ENCODE assay signal across 27 mouse cellular contexts in genomic region chr19:47834614-47835013, GRCm38 (mm10). TPM values are rescaled to one million over a fixed set of nuclear protein-coding genes. Genes with fewer than 3 reads are reported as not detected.
DNase-seq lines count a peak whose midpoint lies in the region; ATAC-seq and TF ChIP-seq lines count a peak whose summit lies in the region.
"Had no signal": no experiment of that assay in that cellular context is flagged by ENCODE, and none has a peak within 500 bp of the region (broad histone marks: within the 10 kb centered on the region; RNA-seq: fewer than 3 reads in every experiment).

No protein-coding gene starts in this region.

- 46% methylated on average over 5 of the region's 5 CpGs for WGBS in lung, postnatal 0 days
- 72% methylated on average over 5 of the region's 5 CpGs for WGBS in stomach, embryonic 14.5 days
- 77% methylated on average over 5 of the region's 5 CpGs for WGBS in heart, embryonic 11.5 days (ENCODE audit: insufficient replicate concordance)

- no peak overlapping the region for H3K9ac ChIP-seq in lung, postnatal 0 days (replicated peaks; ENCODE audit: low read depth)
- no peak overlapping the region for H3K9ac ChIP-seq in stomach, embryonic 14.5 days (replicated peaks; ENCODE audit: low read depth, low read length)
- no peak overlapping the region for H3K9ac ChIP-seq in heart, embryonic 11.5 days (ENCODE audit: low read depth, low read length)
- H3K9ac ChIP-seq: forebrain, embryonic 13.5 days; hindbrain, embryonic 13.5 days; limb, embryonic 15.5 days; liver, embryonic 15.5 days; midbrain, embryonic 15.5 days; neural tube, embryonic 15.5 days had no signal

- TF ChIP-seq EP300 in lung, postnatal 0 days (IDR thresholded peaks at IDR 0.05), result no peak

- no peaks in the 10 kb centered on the region for H3K9me3 ChIP-seq in lung, postnatal 0 days (ENCODE audit: low read length)
- no peaks in the 10 kb centered on the region for H3K9me3 ChIP-seq in stomach, embryonic 14.5 days (ENCODE audit: control insufficient read depth, low read depth, low read length)
- H3K9me3 ChIP-seq in heart, embryonic 11.5 days (replicated peaks; ENCODE audit: control insufficient read depth, low read length), result no peaks in the 10 kb centered on the region
- H3K9me3 ChIP-seq: forebrain, embryonic 13.5 days; heart, embryonic 10.5 days; hindbrain, embryonic 13.5 days; limb, embryonic 10.5 days; limb, embryonic 15.5 days; liver, embryonic 15.5 days; midbrain, embryonic 15.5 days; neural tube, embryonic 15.5 days had no signal

- TF ChIP-seq CTCF in lung, postnatal 0 days (IDR thresholded peaks at IDR 0.05), result no peak

- no peaks in the 10 kb centered on the region for H3K27me3 ChIP-seq in lung, postnatal 0 days (replicated peaks; ENCODE audit: insufficient read depth, low read length)
- H3K27me3 ChIP-seq in stomach, embryonic 14.5 days (ENCODE audit: control insufficient read depth, insufficient read depth, low read length), result no peaks in the 10 kb centered on the region
- peaks cover 16% of the 10 kb centered on the region for H3K27me3 ChIP-seq in heart, embryonic 11.5 days (ENCODE audit: control insufficient read depth, insufficient read depth, low read length)
- H3K27me3 ChIP-seq: neural tube, embryonic 15.5 days had no signal

- H3K4me3 ChIP-seq in lung, postnatal 0 days (ENCODE audit: low read depth, low read length), result no peak overlapping the region
- H3K4me3 ChIP-seq in stomach, embryonic 14.5 days (ENCODE audit: low read depth, low read length), result no peak overlapping the region
- no peak overlapping the region for H3K4me3 ChIP-seq in heart, embryonic 11.5 days (ENCODE audit: low read depth, low read length)
- H3K4me3 ChIP-seq: forebrain, embryonic 13.5 days; heart, embryonic 10.5 days; hindbrain, embryonic 13.5 days; limb, embryonic 10.5 days; limb, embryonic 15.5 days; liver, embryonic 15.5 days; midbrain, embryonic 15.5 days; neural tube, embryonic 15.5 days had no signal

- H3K4me2 ChIP-seq in lung, postnatal 0 days (replicated peaks; ENCODE audit: low read depth, low read length), result no peak overlapping the region
- no peak overlapping the region for H3K4me2 ChIP-seq in stomach, embryonic 14.5 days (replicated peaks; ENCODE audit: low read depth, low read length)
- no peak overlapping the region for H3K4me2 ChIP-seq in heart, embryonic 11.5 days
- H3K4me2 ChIP-seq: forebrain, embryonic 13.5 days; hindbrain, embryonic 13.5 days; limb, embryonic 15.5 days; liver, embryonic 15.5 days; midbrain, embryonic 15.5 days; neural tube, embryonic 15.5 days had no signal

- peak; percentile 29 for ATAC-seq in lung, postnatal 0 days
- ATAC-seq in stomach, embryonic 14.5 days (ENCODE audit: insufficient number of reproducible peaks, insufficient read depth, low FRiP score, low read depth), result peak; percentile 56
- no peak for ATAC-seq in heart, embryonic 11.5 days (replicated peaks; ENCODE audit: insufficient number of reproducible peaks, low FRiP score, low TSS enrichment)
- ATAC-seq: forebrain, embryonic 13.5 days; intestine, embryonic 16.5 days; midbrain, embryonic 15.5 days had no signal

- no peaks in the 10 kb centered on the region for H3K36me3 ChIP-seq in lung, postnatal 0 days (ENCODE audit: insufficient read depth, low read length)
- no peaks in the 10 kb centered on the region for H3K36me3 ChIP-seq in stomach, embryonic 14.5 days (ENCODE audit: control insufficient read depth, insufficient read depth, low read length)
- H3K36me3 ChIP-seq in heart, embryonic 11.5 days (ENCODE audit: control insufficient read depth, insufficient read depth, low read length), result no peaks in the 10 kb centered on the region
- H3K36me3 ChIP-seq: heart, embryonic 10.5 days; hindbrain, embryonic 13.5 days; limb, embryonic 10.5 days; limb, embryonic 15.5 days; liver, embryonic 15.5 days; midbrain, embryonic 15.5 days; neural tube, embryonic 15.5 days had no signal

- H3K27ac ChIP-seq in lung, postnatal 0 days (ENCODE audit: low read length), result 0 out of 2 replicates have a peak overlapping the region, but pooled peaks have one; percentile 40
- peak overlapping the region; percentile 76 for H3K27ac ChIP-seq in stomach, embryonic 14.5 days (ENCODE audit: low read length)
- no peak overlapping the region for H3K27ac ChIP-seq in heart, embryonic 11.5 days (ENCODE audit: low read depth, low read length)
- H3K27ac ChIP-seq: forebrain, embryonic 13.5 days; heart, embryonic 10.5 days; hindbrain, embryonic 13.5 days; limb, embryonic 10.5 days; limb, embryonic 15.5 days; liver, embryonic 15.5 days; macrophage; midbrain, embryonic 15.5 days; neural tube, embryonic 15.5 days had no signal

- no peaks in the 10 kb centered on the region; the same call in 1 of the 2 replicates for H3K4me1 ChIP-seq in lung, postnatal 0 days (ENCODE audit: insufficient read depth, low read depth, low read length)
- no peaks in the 10 kb centered on the region for H3K4me1 ChIP-seq in stomach, embryonic 14.5 days (ENCODE audit: control insufficient read depth, insufficient read depth, low read length)
- H3K4me1 ChIP-seq in heart, embryonic 11.5 days (ENCODE audit: control insufficient read depth, insufficient read depth, low read length), result peaks cover 5% of the 10 kb centered on the region; the same call in 1 of the 2 replicates
- H3K4me1 ChIP-seq: forebrain, embryonic 13.5 days had no signal

- DNase-seq in lung, postnatal 0 days (ENCODE audit: low spot score), result peak; percentile 64
- DNase-seq in lung, postnatal 4 days, result no peak
- peak; percentile 42 for DNase-seq in 3T3-L1 (ENCODE audit: low read depth, low spot score)
- peak; percentile 43 for DNase-seq in 416B (ENCODE audit: low read depth)
- no peak for DNase-seq in cerebellum, adult 8-10 months
- DNase-seq: adrenal gland, adult 2 months; adrenal gland, postnatal 36 days; cerebellum, adult 18-20 months; cerebellum, postnatal 14 days; gastrocnemius, postnatal 25 days; heart, postnatal 36 days; kidney, adult 9 months; kidney, postnatal 10 days; layer of hippocampus, postnatal 36 days; spleen, adult 18-20 months had no signal

RNA-seq across cellular contexts. Expression of gene Gsto1, which starts 20.2 kb away (rescaled TPM):
- 147 and 172 TPM in 2 replicates for polyA plus RNA-seq in lung, postnatal 0 days (2015; fragmentation: Nextera tagmentation; extraction: Ambion mirVana)
- 482 and 525 TPM in 2 replicates for polyA plus RNA-seq in stomach, embryonic 14.5 days (2014; fragmentation: Nextera tagmentation; extraction: Ambion mirVana)
- 82.6 and 84.0 TPM in 2 replicates for polyA plus RNA-seq in heart, embryonic 11.5 days (2014; fragmentation: Nextera tagmentation; extraction: Ambion mirVana)

RNA-seq across cellular contexts. Expression of gene Gsto2, which starts 30.7 kb away (rescaled TPM):
- polyA plus RNA-seq in lung, postnatal 0 days (2015; fragmentation: Nextera tagmentation; extraction: Ambion mirVana), result 2.1 TPM in 2 replicates
- polyA plus RNA-seq in stomach, embryonic 14.5 days (2014; fragmentation: Nextera tagmentation; extraction: Ambion mirVana), result 1.1 and 1.5 TPM in 2 replicates
- polyA plus RNA-seq in heart, embryonic 11.5 days (2014; fragmentation: Nextera tagmentation; extraction: Ambion mirVana), result 0.82 and 1.3 TPM in 2 replicates

Comparison
In these comparisons a context has a peak if more than half of its experiments do, and no peak if none do; other contexts are left out.
1. DNase-seq: peak in lung, postnatal 0 days (single experiment), 3T3-L1 (single experiment) and 416B (single experiment); none in lung, postnatal 4 days (0 of 2) and cerebellum, adult 8-10 months (single experiment).